27 mouse cellular contexts compared by ENCODE assay signal in genomic region chr5:100716762-100717161, GRCm38 (mm10).
"Had no signal": no experiment of that assay in that cellular context is flagged by ENCODE, and none has a peak within 500 bp of the region (broad histone marks: within the 10 kb centered on the region; RNA-seq: fewer than 3 reads in every experiment).

No protein-coding gene starts in this region.

- ATAC-seq: hindbrain, postnatal 0 days; inflammation-experienced regulatory T-cells, adult 6 months; intestine, embryonic 15.5 days; intestine, postnatal 0 days had no signal

- H3K4me2 ChIP-seq: heart, embryonic 11.5 days; heart, embryonic 13.5 days; heart, embryonic 15.5 days; hindbrain, embryonic 13.5 days; hindbrain, embryonic 15.5 days; intestine, embryonic 15.5 days; limb, embryonic 12.5 days; liver, embryonic 11.5 days had no signal

- H3K27me3 ChIP-seq: intestine, embryonic 15.5 days had no signal

- H3K9me3 ChIP-seq: heart, embryonic 13.5 days; heart, embryonic 15.5 days; hindbrain, embryonic 13.5 days; hindbrain, embryonic 15.5 days; intestine, embryonic 15.5 days; limb, embryonic 10.5 days; limb, embryonic 12.5 days had no signal

- H3K36me3 ChIP-seq: heart, embryonic 13.5 days; heart, embryonic 15.5 days; hindbrain, embryonic 13.5 days; hindbrain, embryonic 15.5 days; intestine, embryonic 15.5 days; limb, embryonic 10.5 days; limb, embryonic 12.5 days had no signal

- DNase-seq: gastrocnemius, adult 2 months; gastrocnemius, postnatal 10 days; gastrocnemius, postnatal 25 days; heart, adult 11 months; heart, adult 2 months; heart, postnatal 14 days; heart, postnatal 36 days; kidney, adult 18-20 months; kidney, adult 8-10 months; kidney, postnatal 14 days; kidney, postnatal 36 days; liver had no signal

- H3K9ac ChIP-seq: heart, embryonic 13.5 days; heart, embryonic 15.5 days; hindbrain, embryonic 13.5 days; hindbrain, embryonic 15.5 days; intestine, embryonic 15.5 days; limb, embryonic 12.5 days had no signal

- H3K27ac ChIP-seq: gastrocnemius, adult 2 months; heart, adult 2 months; heart, embryonic 13.5 days; heart, embryonic 15.5 days; hindbrain, embryonic 13.5 days; hindbrain, embryonic 15.5 days; hindbrain, postnatal 0 days; intestine, embryonic 15.5 days; kidney, postnatal 0 days; layer of hippocampus, adult 2 months; left cerebral cortex, adult 2 months; limb, embryonic 10.5 days; limb, embryonic 12.5 days had no signal

- H3K4me3 ChIP-seq: gastrocnemius, adult 2 months; heart, adult 2 months; heart, embryonic 13.5 days; heart, embryonic 15.5 days; hindbrain, embryonic 13.5 days; hindbrain, embryonic 15.5 days; intestine, embryonic 15.5 days; layer of hippocampus, adult 2 months; left cerebral cortex, adult 2 months; limb, embryonic 10.5 days; limb, embryonic 12.5 days had no signal
